Mouse (Mus musculus) spleen, adult 2 months (tissue): ENCODE results near the gene Tnks2. TPM values are rescaled to one million over a fixed set of nuclear protein-coding genes. Genes with fewer than 3 reads are reported as not detected.
"Not testable (repeated sequence)": the region's sequence is repeated elsewhere in the genome, so short reads cannot be mapped to it uniquely, and the experiment has no call there.

Source experiments
- DNase-seq, 2 experiments: peaks; one replicate each; pipeline versions ENCODE4 v3.0.0 to v3.0.0-alpha.2; 2012 to 2021; ENCODE audit warnings: low spot score in 2 of 2, low read depth in 1 of 2
- H3K27ac ChIP-seq: fragments of 200-500 bp; 2 replicates; pipeline ENCODE4 v1.5.1; 2012; ENCODE audit warnings: low read length, inconsistent platforms; ENCODE audit not compliant: insufficient read depth
- H3K27me3 ChIP-seq: fragments of 200-500 bp; 2 replicates; pipeline ENCODE4 v1.6.1; 2012; ENCODE audit warnings: mild to moderate bottlenecking, moderate library complexity, low read length, inconsistent platforms; ENCODE audit not compliant: control insufficient read depth, insufficient read depth
- H3K36me3 ChIP-seq: fragments of 200-500 bp; 2 replicates; pipeline ENCODE4 v1.6.1; 2012; ENCODE audit warnings: mild to moderate bottlenecking, low read length, inconsistent platforms; ENCODE audit not compliant: control insufficient read depth, insufficient read depth
- H3K4me1 ChIP-seq: fragments of 200-500 bp; 2 replicates; pipeline ENCODE4 v1.6.1; 2011; ENCODE audit warnings: inconsistent platforms; ENCODE audit not compliant: control insufficient read depth, insufficient read depth, insufficient read length
- H3K4me3 ChIP-seq: fragments of 200-500 bp; 2 replicates; pipeline ENCODE4 v1.5.1; 2011; ENCODE audit warnings: mild to moderate bottlenecking, inconsistent platforms; ENCODE audit not compliant: insufficient read depth, insufficient read length; ENCODE audit errors: extremely low read depth
- CTCF ChIP-seq: fragments of 200-500 bp; IDR thresholded peaks from 2 replicates; pipeline ENCODE4 v1.5.1; 2011; ENCODE audit warnings: mild to moderate bottlenecking, inconsistent platforms; ENCODE audit not compliant: insufficient read depth, insufficient read length, insufficient replicate concordance; ENCODE audit errors: extremely low read depth
- POLR2A ChIP-seq: fragments of 200-500 bp; IDR thresholded peaks from 2 replicates; pipeline ENCODE4 v1.6.1; 2011; ENCODE audit warnings: low read depth, low read length, inconsistent platforms
- WGBS: fragments of 180-500 bp; shearing (Covaris S2); methylation state at CpG from one replicate; pipeline ENCODE4 v1.1.7; 2018; 5-methylcytosine and 5-hydroxymethylcytosine counted together
- polyA plus RNA-seq: library from polyadenylated mRNA; depleted of rRNA; stranded (reverse); fragments of >200 nt; gene quantifications from 2 replicates; pipeline ENCODE4 v1.2.3, GENCODE M21; 2012

Tnks2 gene
- polyA plus RNA-seq, 1 experiment, result 14.2 TPM

DNA sequence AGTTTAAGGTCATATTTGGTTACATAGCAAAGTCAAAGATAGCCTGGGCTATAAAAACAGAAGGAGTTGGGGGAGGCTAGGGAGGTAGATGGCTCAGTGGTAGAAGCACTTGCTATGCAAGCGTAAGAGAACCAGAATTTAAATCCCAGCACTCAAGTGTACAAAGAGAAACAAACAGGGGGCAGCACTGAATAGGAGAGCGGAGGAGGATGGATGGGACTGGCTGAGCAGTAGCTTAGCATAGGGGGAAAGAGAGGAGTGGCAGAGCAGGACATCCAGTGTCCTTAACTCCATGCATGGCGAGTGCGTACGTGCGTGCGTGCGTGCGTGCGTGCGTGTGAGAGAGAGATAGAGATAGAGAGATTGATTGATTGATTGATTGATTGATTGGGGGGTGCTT lies 9.8 kb downstream of the Tnks2 start:
- H3K4me1 ChIP-seq, result no peaks in the 10 kb centered on the region
- no peak for TF ChIP-seq POLR2A
- no peak for TF ChIP-seq CTCF
- no peaks in the 10 kb centered on the region for H3K27me3 ChIP-seq
- H3K36me3 ChIP-seq, result peaks cover 14% of the 10 kb centered on the region
- H3K4me3 ChIP-seq, result no peak overlapping the region
- WGBS, result 96% methylated on average over 11 of the region's 11 CpGs
- no peak overlapping the region for H3K27ac ChIP-seq
- no peak for DNase-seq

DNA sequence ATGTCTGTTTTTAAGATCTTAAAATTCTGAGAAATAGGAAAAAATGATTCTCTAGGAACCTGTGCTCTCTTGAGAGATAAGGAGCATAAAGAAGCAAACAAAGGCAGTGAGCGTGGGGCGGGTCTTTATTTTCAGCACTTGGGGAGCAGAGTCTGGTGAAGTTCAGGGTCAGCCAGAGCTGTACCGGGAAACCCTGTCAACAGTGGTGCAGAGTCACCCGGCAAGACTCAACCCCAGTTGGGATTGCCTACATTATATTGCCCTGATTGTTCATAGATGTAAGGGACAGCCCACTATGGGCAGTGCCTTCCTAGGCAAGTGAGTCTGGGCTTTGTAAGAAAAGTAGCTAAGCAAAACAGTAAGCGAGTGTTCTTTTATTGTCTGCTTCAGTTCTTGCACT lies 11.9 kb downstream of the Tnks2 start:
- no peaks in the 10 kb centered on the region for H3K27me3 ChIP-seq
- H3K36me3 ChIP-seq, result peaks cover 18% of the 10 kb centered on the region
- DNase-seq, result no peak
- 94% methylated on average over 5 of the region's 5 CpGs for WGBS
- H3K4me1 ChIP-seq, result no peaks in the 10 kb centered on the region
- TF ChIP-seq POLR2A (no peak), CTCF (no peak)
- H3K27ac ChIP-seq, result no peak overlapping the region
- H3K4me3 ChIP-seq, result no peak overlapping the region

DNA sequence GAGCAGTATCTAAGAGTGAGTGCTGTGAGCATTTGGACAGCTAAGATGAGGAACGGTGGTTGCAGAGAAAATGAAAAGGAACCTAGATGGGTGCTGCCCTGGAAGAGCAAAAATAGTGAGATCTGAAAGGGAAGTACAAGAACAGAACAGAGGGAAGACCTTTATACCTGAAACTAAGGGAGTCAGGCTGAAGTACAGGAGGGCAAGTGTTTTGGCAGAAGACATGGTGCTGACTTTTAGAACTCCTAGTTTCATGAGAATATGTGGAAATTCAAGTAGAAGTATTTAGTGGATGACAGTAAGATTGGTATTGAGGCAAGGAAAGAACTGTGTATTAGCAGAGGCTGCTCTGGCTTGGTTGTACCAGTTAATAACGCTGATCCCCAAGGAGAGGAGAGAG lies 19.8 kb downstream of the Tnks2 start:
- WGBS, result 89% methylated on average over 2 of the region's 2 CpGs

DNA sequence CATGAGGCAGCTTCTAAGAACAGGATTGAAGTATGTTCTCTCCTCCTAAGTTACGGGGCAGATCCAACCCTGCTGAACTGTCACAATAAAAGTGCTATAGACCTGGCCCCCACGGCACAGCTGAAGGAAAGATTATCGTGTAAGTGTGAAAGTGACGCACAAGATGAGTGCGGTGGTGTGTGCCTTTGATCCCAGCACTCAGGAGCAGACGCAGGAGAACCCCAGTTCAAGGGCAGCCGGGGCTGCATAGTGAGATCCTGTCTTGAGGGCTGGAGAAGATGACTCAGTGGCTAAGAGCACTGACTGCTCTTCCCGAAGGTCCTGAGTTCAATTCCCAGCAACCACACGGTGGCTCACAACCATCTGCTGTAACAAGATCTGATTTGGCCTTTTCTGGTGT lies 23.8 kb downstream of the Tnks2 start:
- H3K27ac ChIP-seq, result no peak overlapping the region
- H3K36me3 ChIP-seq, result peaks cover 40% of the 10 kb centered on the region
- TF ChIP-seq CTCF (no peak), POLR2A (no peak)
- H3K4me1 ChIP-seq, result no peaks in the 10 kb centered on the region
- no peaks in the 10 kb centered on the region for H3K27me3 ChIP-seq
- 93% methylated on average over 9 of the region's 9 CpGs for WGBS
- H3K4me3 ChIP-seq, result no peak overlapping the region
- no peak for DNase-seq

More for the DNA sequence above, 19.8 kb downstream of the Tnks2 start:
- no peak overlapping the region for H3K4me3 ChIP-seq
- DNase-seq, result no peak
- H3K4me1 ChIP-seq, result no peaks in the 10 kb centered on the region
- H3K36me3 ChIP-seq, result peaks cover 32% of the 10 kb centered on the region
- TF ChIP-seq CTCF, result no peak
- TF ChIP-seq POLR2A, result no peak
- no peak overlapping the region for H3K27ac ChIP-seq
- H3K27me3 ChIP-seq, result no peaks in the 10 kb centered on the region

DNA sequence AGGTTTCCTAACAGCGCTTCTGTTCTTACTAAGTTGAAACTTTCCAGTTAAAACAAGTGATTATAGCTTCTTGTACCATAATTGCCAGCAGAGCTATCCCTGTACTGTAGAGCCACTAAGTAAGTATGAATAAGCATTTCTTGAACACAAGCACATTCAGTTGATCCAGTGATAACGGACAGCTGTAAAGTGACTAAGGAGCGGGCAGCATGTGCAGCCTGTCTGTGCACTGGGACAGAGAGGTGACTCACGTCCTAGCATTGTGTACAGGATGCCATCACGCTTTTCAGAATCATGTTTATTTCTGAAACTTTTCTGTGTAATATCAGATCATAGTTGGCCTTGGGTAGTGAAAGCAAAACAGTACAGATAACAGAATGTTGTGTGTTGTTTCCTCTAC lies 26.4 kb downstream of the Tnks2 start:
- WGBS, result 89% methylated on average over 5 of the region's 5 CpGs
- DNase-seq, result no peak
- no peaks in the 10 kb centered on the region for H3K4me1 ChIP-seq
- no peak for TF ChIP-seq POLR2A
- TF ChIP-seq CTCF, result no peak
- no peak overlapping the region for H3K4me3 ChIP-seq
- peaks cover 44% of the 10 kb centered on the region for H3K36me3 ChIP-seq
- H3K27ac ChIP-seq, result no peak overlapping the region
- no peaks in the 10 kb centered on the region for H3K27me3 ChIP-seq

DNA sequence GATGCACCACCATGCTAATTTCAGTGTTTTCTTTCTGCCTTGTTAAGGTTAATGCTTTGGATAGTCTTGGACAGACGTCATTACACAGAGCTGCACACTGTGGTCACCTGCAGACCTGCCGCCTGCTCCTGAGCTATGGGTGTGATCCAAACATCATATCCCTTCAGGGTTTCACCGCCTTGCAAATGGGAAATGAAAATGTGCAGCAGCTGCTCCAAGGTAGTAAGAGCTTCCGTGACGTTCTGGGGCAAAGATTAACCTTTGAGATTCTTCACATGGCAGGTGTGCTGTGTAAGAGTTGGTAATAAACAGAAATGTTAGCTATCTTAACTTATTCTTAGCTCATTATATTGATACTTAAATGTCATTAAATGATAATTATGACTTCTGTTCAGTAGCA lies 31.9 kb downstream of the Tnks2 start:
- H3K36me3 ChIP-seq, result peaks cover 41% of the 10 kb centered on the region
- TF ChIP-seq CTCF (no peak), POLR2A (no peak)
- H3K4me3 ChIP-seq, result no peak overlapping the region
- H3K4me1 ChIP-seq, result no peaks in the 10 kb centered on the region
- no peaks in the 10 kb centered on the region for H3K27me3 ChIP-seq
- no peak overlapping the region for H3K27ac ChIP-seq
- WGBS, result 91% methylated on average over 5 of the region's 5 CpGs
- DNase-seq, result no peak

DNA sequence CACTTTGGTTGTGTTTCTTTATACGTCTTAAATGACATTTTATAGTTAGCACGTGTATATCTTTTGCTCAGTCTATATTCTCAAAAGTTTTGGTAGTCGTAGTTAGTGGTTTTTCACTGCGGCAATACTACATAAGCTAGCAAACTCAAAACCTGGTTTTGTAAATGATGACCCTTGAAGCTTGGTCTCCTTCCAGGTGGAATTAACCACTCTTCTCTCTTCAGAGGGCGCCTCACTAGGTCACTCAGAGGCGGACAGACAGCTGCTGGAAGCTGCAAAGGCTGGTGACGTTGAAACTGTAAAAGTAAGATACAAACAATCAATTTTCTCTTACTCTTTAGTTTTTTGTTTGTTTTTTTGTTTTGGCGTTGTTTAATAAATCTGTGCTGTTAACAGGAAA lies 33.4 kb downstream of the Tnks2 start:
- Histone ChIP-seq H3K4me1 (no peaks in the 10 kb centered on the region), H3K4me3 (no peak overlapping the region), H3K27me3 (no peaks in the 10 kb centered on the region), H3K36me3 (peaks cover 41% of the 10 kb centered on the region), H3K27ac (no peak overlapping the region)
- TF ChIP-seq POLR2A, result no peak
- DNase-seq, result no peak
- WGBS, result 93% methylated on average over 8 of the region's 8 CpGs

DNA sequence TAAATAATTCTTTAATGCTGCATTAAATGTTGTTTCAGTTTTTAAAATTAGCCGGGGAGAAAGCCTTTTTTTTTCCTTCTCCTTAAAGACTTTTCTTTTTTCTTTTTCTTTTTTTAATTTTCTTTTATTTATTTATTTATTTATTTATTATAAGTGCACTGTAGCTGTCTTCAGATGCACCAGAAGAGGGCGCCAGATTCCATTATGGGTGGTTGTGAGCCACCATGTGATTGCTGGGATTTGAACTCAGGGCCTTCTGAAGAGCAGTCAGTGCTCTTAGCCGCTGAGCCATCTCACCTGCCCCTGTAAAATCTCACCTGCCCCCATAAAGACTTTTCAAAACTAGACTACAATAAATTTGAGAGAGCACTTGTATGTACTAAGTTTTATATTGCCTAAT lies 34.6 kb downstream of the Tnks2 start:
- H3K27ac ChIP-seq, H3K27me3 ChIP-seq, H3K4me3 ChIP-seq, H3K4me1 ChIP-seq, DNase-seq: not testable (repeated sequence)
- peaks cover 42% of the 10 kb centered on the region for H3K36me3 ChIP-seq
- WGBS, result 82% methylated on average over 3 of the region's 3 CpGs
